Mouse (Mus musculus): ENCODE measurements around the gene Gabpb2.
"Not testable (repeated sequence)": the region's sequence is repeated elsewhere in the genome, so short reads cannot be mapped to it uniquely, and the experiment has no call there.

Gene Gabpb2

GRCm38 (mm10) chr3:95231298-95232221 lies 13.8 kb upstream of the Gabpb2 start, which contains the start of gene Mllt11:
TSS of gene Mllt11 (minus strand) at chr3:95232171.
- DNase-seq, result peak; percentile 57

- peak; percentile 70 for DNase-seq
Observed at GRCm38 (mm10) chr3:95230495-95231297, 13.0 kb upstream of the Gabpb2 start.

- peak; percentile 71 for DNase-seq
Observed at GRCm38 (mm10) chr3:95229781-95230494, 12.2 kb upstream of the Gabpb2 start.

- peak; percentile 66 for DNase-seq
Observed at GRCm38 (mm10) chr3:95228894-95229780, 11.4 kb upstream of the Gabpb2 start.

- DNase-seq, result peak; percentile 86
Observed at GRCm38 (mm10) chr3:95228148-95228893, 10.6 kb upstream of the Gabpb2 start, which contains the start of gene Cdc42se1. TSS of gene Cdc42se1 (plus strand) at chr3:95228732.

GRCm38 (mm10) chr3:95227214-95227613 lies 9.5 kb upstream of the Gabpb2 start:
- DNase-seq, result no peak

GRCm38 (mm10) chr3:95224295-95224694 lies 6.6 kb upstream of the Gabpb2 start:
- peak; percentile 63 for DNase-seq

- no peak for DNase-seq
Observed at GRCm38 (mm10) chr3:95223041-95223440, 5.3 kb upstream of the Gabpb2 start.

GRCm38 (mm10) chr3:95218466-95219137 lies 886 bp upstream of the Gabpb2 start:
- peak; percentile 23 for DNase-seq

- no peak for DNase-seq
Observed at GRCm38 (mm10) chr3:95216655-95217254, 961 bp downstream of the Gabpb2 start.

- DNase-seq, result no peak
Observed at GRCm38 (mm10) chr3:95213609-95213975, 4.1 kb downstream of the Gabpb2 start.

- not testable (repeated sequence) for DNase-seq
Observed at GRCm38 (mm10) chr3:95212889-95213608, 4.7 kb downstream of the Gabpb2 start.

GRCm38 (mm10) chr3:95210585-95210984 lies 7.1 kb downstream of the Gabpb2 start:
- no peak for DNase-seq

- DNase-seq, result no peak
Observed at GRCm38 (mm10) chr3:95208286-95208685, 9.4 kb downstream of the Gabpb2 start.

GRCm38 (mm10) chr3:95203880-95204279 lies 13.8 kb downstream of the Gabpb2 start:
- no peak for DNase-seq

- DNase-seq, result no peak
Observed at GRCm38 (mm10) chr3:95200562-95200961, 17.2 kb downstream of the Gabpb2 start.

- DNase-seq, result peak; percentile 95
Observed at GRCm38 (mm10) chr3:95200132-95200531, 17.6 kb downstream of the Gabpb2 start.

- no peak for DNase-seq
Observed at GRCm38 (mm10) chr3:95199101-95199500, 18.6 kb downstream of the Gabpb2 start.

GRCm38 (mm10) chr3:95195772-95196171 lies 21.9 kb downstream of the Gabpb2 start:
- DNase-seq, result no peak

All from kidney, adult 11 months (tissue).